Mouse (Mus musculus) myocyte (in vitro differentiated cells): ENCODE results near the gene Ube2l3.

Source experiments
- E2F4 ChIP-seq: IDR thresholded peaks from one replicate; pipeline ENCODE4 v1.6.1; 2011; ENCODE audit warnings: mild to moderate bottlenecking, control low read depth, moderate library complexity; ENCODE audit not compliant: insufficient read depth
- MAX ChIP-seq: IDR thresholded peaks from one replicate; pipeline ENCODE4 v1.6.1; 2011; ENCODE audit warnings: low read depth, mild to moderate bottlenecking, control low read depth
- MYOG ChIP-seq, 3 experiments: IDR thresholded peaks; one replicate each; pipeline ENCODE4 v1.6.1; 2011; ENCODE audit warnings: control low read depth in 2 of 3, low read depth in 2 of 3, mild to moderate bottlenecking in 2 of 3; ENCODE audit not compliant: insufficient read length in 2 of 3, control insufficient read depth in 1 of 3, insufficient read depth in 1 of 3
- POLR2A ChIP-seq: IDR thresholded peaks from one replicate; pipeline ENCODE4 v1.6.1; 2011; ENCODE audit warnings: low read depth, mild to moderate bottlenecking, control low read depth, moderate library complexity; ENCODE audit not compliant: insufficient read length
- POLR2AphosphoS2 ChIP-seq: IDR thresholded peaks from one replicate; pipeline ENCODE4 v1.6.1; 2011; ENCODE audit warnings: low read depth, control low read depth; ENCODE audit not compliant: insufficient read length
- SRF ChIP-seq: IDR thresholded peaks from one replicate; pipeline ENCODE4 v1.6.1; 2011; ENCODE audit warnings: low read depth; ENCODE audit not compliant: control insufficient read depth, insufficient read length
- TCF12 ChIP-seq: IDR thresholded peaks from one replicate; pipeline ENCODE4 v1.6.1; 2011; ENCODE audit warnings: mild to moderate bottlenecking, control low read depth; ENCODE audit not compliant: poor library complexity, insufficient read depth, severe bottlenecking
- USF1 ChIP-seq: IDR thresholded peaks from one replicate; pipeline ENCODE4 v1.6.1; 2011; ENCODE audit warnings: low read depth, mild to moderate bottlenecking, control low read depth, moderate library complexity

- TF ChIP-seq POLR2A: no peak
- no peak for TF ChIP-seq USF1
- TF ChIP-seq SRF: no peak
- no peak for TF ChIP-seq MYOG (IDR thresholded peaks at IDR 0.05; ENCODE audit: control insufficient read depth in 1 of 3, insufficient read depth in 1 of 3, insufficient read length in 2 of 3, low read depth in 2 of 3)
- TF ChIP-seq E2F4: no peak
- TF ChIP-seq TCF12: no peak
- TF ChIP-seq MAX: no peak
- no peak for TF ChIP-seq POLR2AphosphoS2
Observed at GRCm38 (mm10) chr16:17104600-17104999, 97.8 kb downstream of the Ube2l3 start.
